In genomic region chr15:84720291-84721204, GRCm38 (mm10) we compare ENCODE assay signal across 9 mouse cellular contexts. TPM values are rescaled to one million over a fixed set of nuclear protein-coding genes. Genes with fewer than 3 reads are reported as not detected.
DNase-seq lines count a peak whose midpoint lies in the region; ATAC-seq and TF ChIP-seq lines count a peak whose summit lies in the region.
"Had no signal": no experiment of that assay in that cellular context is flagged by ENCODE, and none has a peak within 500 bp of the region (broad histone marks: within the 10 kb centered on the region; RNA-seq: fewer than 3 reads in every experiment).

No protein-coding gene starts in this region.

- peak; percentile 13 to 37 for DNase-seq in adrenal gland, postnatal 36 days
- DNase-seq in adrenal gland, postnatal 4 days (ENCODE audit: low spot score in 2 of 2): no peak
- DNase-seq in limb, embryonic 14.5 days (ENCODE audit: low spot score): peak; percentile 62
- no peak for DNase-seq in T-cell, adult 2 months (ENCODE audit: low spot score)
- DNase-seq in adipocyte (ENCODE audit: low spot score): no peak

- H3K4me1 ChIP-seq in bone marrow macrophage, adult 2 months (ENCODE audit: control insufficient read depth, insufficient read depth, low read length): no peaks in the 10 kb centered on the region
- peaks cover 8 to 15% of the 10 kb centered on the region in 2 experiments; a peak in 3 of 4 replicates for H3K4me1 ChIP-seq in heart, embryonic 14.5 days (ENCODE audit: control insufficient read depth in 2 of 2, insufficient read depth in 2 of 2, low read length in 2 of 2)
- peaks cover 16% of the 10 kb centered on the region for H3K4me1 ChIP-seq in limb, embryonic 14.5 days (ENCODE audit: control insufficient read depth, insufficient read depth, low read length)
- H3K4me1 ChIP-seq in neural tube, embryonic 12.5 days: peaks cover 16% of the 10 kb centered on the region

- no peaks in the 10 kb centered on the region for H3K27me3 ChIP-seq in heart, embryonic 14.5 days (ENCODE audit: control insufficient read depth, insufficient read depth, low read length)
- H3K27me3 ChIP-seq in limb, embryonic 14.5 days (ENCODE audit: control insufficient read depth, insufficient read depth, low read length): 0 out of 2 replicates have a peak, but pooled peaks cover 4% of the 10 kb centered on the region
- H3K27me3 ChIP-seq in neural tube, embryonic 12.5 days (replicated peaks): peaks cover 39% of the 10 kb centered on the region

- no peaks in the 10 kb centered on the region for H3K36me3 ChIP-seq in heart, embryonic 14.5 days (ENCODE audit: control insufficient read depth, insufficient read depth, low read length)
- H3K36me3 ChIP-seq in limb, embryonic 14.5 days (ENCODE audit: control insufficient read depth, insufficient read depth, low read length): no peaks in the 10 kb centered on the region
- no peaks in the 10 kb centered on the region for H3K36me3 ChIP-seq in neural tube, embryonic 12.5 days

- peak overlapping the region; percentile 71 for H3K9ac ChIP-seq in heart, embryonic 14.5 days (ENCODE audit: low read length)
- peak overlapping the region; percentile 50 for H3K9ac ChIP-seq in limb, embryonic 14.5 days (ENCODE audit: low read depth, low read length, severe bottlenecking)
- no peak overlapping the region for H3K9ac ChIP-seq in neural tube, embryonic 12.5 days

- 6% methylated on average over 33 of the region's 33 CpGs for WGBS in heart, embryonic 14.5 days
- WGBS in limb, embryonic 14.5 days: 3% methylated on average over 33 of the region's 33 CpGs
- 5% methylated on average over 33 of the region's 33 CpGs for WGBS in neural tube, embryonic 12.5 days

- H3K27ac ChIP-seq in bone marrow macrophage, adult 2 months (ENCODE audit: insufficient read depth, low read depth, low read length): no peak overlapping the region
- H3K27ac ChIP-seq in heart, embryonic 14.5 days (replicated peaks in 1 of 2; ENCODE audit: control insufficient read depth in 1 of 2, insufficient read depth in 1 of 2, low read depth in 2 of 2, low read length in 2 of 2): no peak overlapping the region
- 0 out of 2 replicates have a peak overlapping the region, but pooled peaks have one; percentile 19 for H3K27ac ChIP-seq in limb, embryonic 14.5 days (replicated peaks; ENCODE audit: low read depth, low read length)
- no peak overlapping the region for H3K27ac ChIP-seq in neural tube, embryonic 12.5 days

- ATAC-seq in heart, embryonic 14.5 days (ENCODE audit: insufficient number of reproducible peaks, insufficient read depth, low FRiP score, low read depth): no peak
- ATAC-seq in limb, embryonic 14.5 days (ENCODE audit: low FRiP score, low read depth): peak; percentile 67
- ATAC-seq in neural tube, embryonic 12.5 days (ENCODE audit: low FRiP score, low read depth): no peak

- H3K4me3 ChIP-seq in bone marrow macrophage, adult 2 months (ENCODE audit: insufficient read depth, low read length): peak overlapping the region; percentile 24; the same call in 1 of the 2 replicates
- H3K4me3 ChIP-seq in heart, embryonic 14.5 days (ENCODE audit: control insufficient read depth in 1 of 2, insufficient read depth in 1 of 2, low read depth in 1 of 2, low read length in 2 of 2): peak overlapping the region; percentile 48 to 54
- H3K4me3 ChIP-seq in limb, embryonic 14.5 days (replicated peaks; ENCODE audit: low read length): peak overlapping the region; percentile 41
- peak overlapping the region; percentile 7 for H3K4me3 ChIP-seq in neural tube, embryonic 12.5 days

- H3K9me3 ChIP-seq in heart, embryonic 14.5 days (ENCODE audit: control insufficient read depth, low read length): no peaks in the 10 kb centered on the region
- no peaks in the 10 kb centered on the region for H3K9me3 ChIP-seq in limb, embryonic 14.5 days (ENCODE audit: control insufficient read depth, low read length)
- no peaks in the 10 kb centered on the region for H3K9me3 ChIP-seq in neural tube, embryonic 12.5 days

- no peak for TF ChIP-seq CTCF in bone marrow macrophage, adult 2 months (IDR thresholded peaks at IDR 0.05; ENCODE audit: low read depth, low read length)

- TF ChIP-seq POLR2A in bone marrow macrophage, adult 2 months (IDR thresholded peaks at IDR 0.05; ENCODE audit: borderline replicate concordance, low read depth, low read length): no peak
- TF ChIP-seq POLR2A in limb, embryonic 14.5 days (IDR thresholded peaks at IDR 0.05; ENCODE audit: borderline replicate concordance, extremely low read depth, insufficient read depth, insufficient read length): no peak

- peak overlapping the region; percentile 95 for H3K4me2 ChIP-seq in heart, embryonic 14.5 days (ENCODE audit: low read length)
- peak overlapping the region; percentile 79 for H3K4me2 ChIP-seq in limb, embryonic 14.5 days (replicated peaks; ENCODE audit: low read depth, low read length, severe bottlenecking)
- H3K4me2 ChIP-seq in neural tube, embryonic 12.5 days (replicated peaks): peak overlapping the region; percentile 58

RNA-seq across cellular contexts. Expression of gene Arhgap8, which starts 0.7 kb away (rescaled TPM):
- total RNA-seq in adrenal gland, postnatal 36 days (2021): 1 to 10 TPM in 1 of 2 experiments, under 1 TPM in 1; 0.56 to 1.1 TPM
- total RNA-seq in adrenal gland, postnatal 4 days (2021): 1 to 10 TPM; 2.1 to 2.3 TPM
- polyA plus RNA-seq in bone marrow macrophage, adult 2 months (2012; ENCODE audit: insufficient read depth, insufficient read length, missing spikeins): not detected in 2 replicates
- polyA plus RNA-seq in heart, embryonic 14.5 days (2014; fragmentation: Nextera tagmentation; extraction: Ambion mirVana): 3.2 and 3.8 TPM in 2 replicates
- 5.2 and 5.4 TPM in 2 replicates for polyA plus RNA-seq in limb, embryonic 14.5 days (2012; rRNA removed)
- 7.0 and 8.2 TPM in 2 replicates for polyA plus RNA-seq in limb, embryonic 14.5 days (2014; fragmentation: Nextera tagmentation; extraction: Ambion mirVana)
- polyA plus RNA-seq in neural tube, embryonic 12.5 days (2016; fragmentation: Nextera tagmentation; extraction: Ambion mirVana): 2.6 and 4.3 TPM in 2 replicates
- polyA plus RNA-seq: C2C12 had no signal

RNA-seq across cellular contexts. Expression of gene Prr5, which starts 51.1 kb away (rescaled TPM):
- 1 to 10 TPM; 5.6 to 7.0 TPM for total RNA-seq in adrenal gland, postnatal 36 days (2021)
- total RNA-seq in adrenal gland, postnatal 4 days (2021): 10 to 100 TPM; 15.3 to 17.6 TPM
- not detected in 2 replicates for polyA plus RNA-seq in bone marrow macrophage, adult 2 months (2012; ENCODE audit: insufficient read depth, insufficient read length, missing spikeins)
- 11.2 and 15.1 TPM in 2 replicates for polyA plus RNA-seq in heart, embryonic 14.5 days (2014; fragmentation: Nextera tagmentation; extraction: Ambion mirVana)
- 41.4 and 52.9 TPM in 2 replicates for polyA plus RNA-seq in limb, embryonic 14.5 days (2012; rRNA removed)
- polyA plus RNA-seq in limb, embryonic 14.5 days (2014; fragmentation: Nextera tagmentation; extraction: Ambion mirVana): 29.7 and 29.8 TPM in 2 replicates
- polyA plus RNA-seq in neural tube, embryonic 12.5 days (2016; fragmentation: Nextera tagmentation; extraction: Ambion mirVana): 21.0 and 21.4 TPM in 2 replicates

Comparison
In these comparisons a context has a peak if more than half of its experiments do, and no peak if none do; other contexts are left out.
1. DNase-seq: peak in adrenal gland, postnatal 36 days (2 of 2) and limb, embryonic 14.5 days (single experiment); none in adrenal gland, postnatal 4 days (0 of 2), T-cell, adult 2 months (single experiment) and adipocyte (single experiment).
2. RNA of gene Prr5, which starts 51.1 kb away (polyA plus RNA-seq): 29.7 to 52.9 TPM in limb, embryonic 14.5 days, 21.0 to 21.4 TPM in neural tube, embryonic 12.5 days and 11.2 to 15.1 TPM in heart, embryonic 14.5 days; not detected in bone marrow macrophage, adult 2 months; every median in the first group is over 10 times any median in the second.
3. Peak in every context shown above with its lines, with median percentiles within 50 percentile points of each other: H3K4me3 ChIP-seq and H3K4me2 ChIP-seq.